Mouse (Mus musculus) large intestine, adult 2 months (tissue): ENCODE results near the gene Hmox2. TPM values are rescaled to one million over a fixed set of nuclear protein-coding genes. Genes with fewer than 3 reads are reported as not detected.
A peak's percentile ranks its signal among the peaks of the same experiment; 100 is the strongest.

Experiments
- DNase-seq: peaks from one replicate; pipeline ENCODE4 v3.0.0-alpha.2; 2012; ENCODE audit warnings: low read depth, low spot score
- WGBS: fragments of 180-500 bp; shearing (Covaris S2); methylation state at CpG from one replicate; pipeline ENCODE4 v1.1.7; 2018; 5-methylcytosine and 5-hydroxymethylcytosine counted together
- polyA plus RNA-seq: library from polyadenylated mRNA; depleted of rRNA; stranded (reverse); fragments of >200 nt; gene quantifications from 2 replicates; pipeline ENCODE4 v1.2.3, GENCODE M21; 2012; rRNA removed

The Hmox2 gene
- polyA plus RNA-seq, 1 experiment = 34.5 TPM

DNA sequence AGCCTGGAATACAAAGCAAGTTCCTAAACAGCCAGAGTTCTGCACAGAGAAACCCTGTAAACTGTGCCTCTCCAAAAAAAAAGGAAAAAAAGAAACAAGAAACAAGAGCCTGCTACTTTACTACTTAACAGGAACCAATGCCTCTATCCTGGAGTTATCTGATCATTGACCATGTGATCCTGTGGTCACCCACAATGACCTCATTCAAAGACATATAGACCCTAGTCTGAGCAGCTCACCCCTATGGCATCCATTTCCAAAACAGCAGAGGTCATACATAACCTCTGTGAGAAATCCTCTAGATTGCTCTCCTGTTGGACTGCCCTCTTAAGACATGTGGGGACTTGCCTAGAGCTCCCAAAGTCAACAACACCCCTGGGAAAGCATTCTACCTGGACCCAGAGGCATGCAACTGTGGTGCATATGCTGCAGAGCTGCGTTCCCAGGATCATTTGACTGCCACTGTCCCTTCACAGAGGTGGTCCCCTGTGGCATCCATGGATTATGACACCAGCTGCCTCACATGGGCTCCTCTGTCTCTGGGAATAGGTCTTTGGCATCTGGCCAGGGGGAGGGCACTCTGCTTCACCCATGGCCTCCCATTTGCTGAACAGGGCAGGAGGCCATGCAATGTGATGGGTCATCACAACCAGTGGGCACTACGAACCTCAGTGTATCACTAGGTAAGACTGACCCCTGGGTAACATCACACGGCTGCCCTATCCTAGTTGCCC lies 51.2 kb downstream of the Hmox2 start:
- WGBS = 90% methylated on average over 3 of the region's 3 CpGs

DNA sequence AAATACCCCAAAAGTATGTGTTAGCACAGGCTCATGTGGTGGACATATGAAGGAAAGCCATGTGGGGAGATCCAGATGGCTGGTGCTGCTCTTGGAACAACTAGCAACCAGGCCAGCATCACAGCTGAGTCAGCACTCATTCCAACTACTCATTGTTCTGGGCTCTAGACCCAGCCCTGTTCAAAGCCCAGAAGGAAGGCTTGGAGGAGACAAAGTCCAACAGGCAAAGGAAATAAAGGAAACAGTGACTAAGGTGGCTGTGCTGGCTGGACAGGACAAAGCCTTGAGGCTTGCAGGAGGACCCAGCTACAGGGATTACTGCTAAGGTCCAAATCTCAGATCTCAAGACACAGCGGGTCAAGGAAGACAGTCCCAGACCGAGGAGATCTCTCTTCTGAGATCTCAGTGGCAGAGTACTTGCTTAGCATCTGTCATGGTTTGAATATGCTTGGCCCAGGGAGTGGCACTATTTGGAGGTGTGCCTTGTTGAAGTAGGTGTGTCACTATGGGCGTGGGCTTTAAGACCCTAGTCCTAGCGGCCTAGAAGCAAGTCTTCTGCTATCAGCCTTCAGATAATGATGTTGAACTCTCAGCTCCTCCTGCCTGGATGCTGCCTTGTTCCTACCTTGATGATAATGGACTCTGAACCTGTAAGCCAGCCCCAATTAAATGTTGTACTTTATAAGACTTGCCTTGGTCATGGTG lies 51.9 kb downstream of the Hmox2 start:
- WGBS = 37% methylated on average over 4 of the region's 4 CpGs
- DNase-seq = peak; percentile 81

More for the DNA sequence above, 51.2 kb downstream of the Hmox2 start:
- no peak for DNase-seq

DNA sequence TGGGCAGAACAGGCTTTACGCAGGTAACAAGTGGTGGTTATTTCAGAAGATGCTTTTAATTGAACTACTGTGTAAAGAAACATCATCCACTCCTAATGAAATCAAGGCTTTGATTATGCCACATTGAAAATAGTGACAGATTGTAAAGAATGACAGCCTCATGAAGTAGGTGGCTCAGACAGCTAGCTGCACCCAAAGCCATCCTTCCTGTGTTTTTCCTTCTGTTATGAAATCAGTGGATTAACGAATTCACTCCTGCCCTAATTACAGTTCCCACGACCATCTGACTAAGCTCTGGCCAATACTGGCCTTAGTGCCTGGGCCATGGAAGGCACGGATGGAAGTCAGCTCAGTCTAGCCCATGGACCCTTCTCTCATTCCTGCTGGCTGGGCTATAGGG lies 52.8 kb downstream of the Hmox2 start:
- WGBS = 96% methylated on average over 4 of the region's 4 CpGs
- no peak for DNase-seq

DNA sequence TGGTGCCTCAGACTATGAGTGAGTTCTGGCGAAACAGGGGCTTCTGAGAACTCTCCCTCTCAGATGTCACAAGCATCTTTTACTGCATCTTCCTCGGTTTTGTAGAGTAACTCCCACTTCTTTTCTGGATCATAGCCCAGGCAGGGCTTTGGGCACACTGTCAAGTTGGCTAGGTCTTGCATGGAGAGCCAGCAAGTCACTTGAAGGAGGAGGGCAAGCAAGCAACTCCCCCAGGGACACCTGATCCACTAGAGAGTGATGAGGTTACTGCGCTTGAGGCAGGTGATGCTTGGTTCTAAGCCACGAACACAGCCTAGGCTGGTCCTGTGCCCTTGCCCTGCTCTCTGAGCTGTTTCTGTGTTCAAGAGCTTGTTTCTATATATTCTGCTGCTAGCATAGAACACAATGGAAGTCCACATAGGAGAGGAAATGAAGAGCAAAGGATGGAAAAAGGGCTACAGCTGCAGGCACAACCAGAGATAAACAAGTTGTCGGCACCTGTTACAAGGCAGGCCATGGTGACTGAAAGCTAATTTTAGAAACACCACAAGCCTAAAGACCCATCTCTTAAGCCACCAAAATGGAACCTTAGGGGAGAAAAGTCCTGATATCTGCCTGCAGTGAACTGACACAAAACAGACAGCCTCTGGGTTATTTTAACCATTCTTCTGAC lies 55.5 kb downstream of the Hmox2 start:
- no peak for DNase-seq
- WGBS = 64% methylated on average over 5 of the region's 5 CpGs

GRCm38 (mm10) chr16:4782515-4782914 lies 56.4 kb downstream of the Hmox2 start:
- DNase-seq = no peak

DNA sequence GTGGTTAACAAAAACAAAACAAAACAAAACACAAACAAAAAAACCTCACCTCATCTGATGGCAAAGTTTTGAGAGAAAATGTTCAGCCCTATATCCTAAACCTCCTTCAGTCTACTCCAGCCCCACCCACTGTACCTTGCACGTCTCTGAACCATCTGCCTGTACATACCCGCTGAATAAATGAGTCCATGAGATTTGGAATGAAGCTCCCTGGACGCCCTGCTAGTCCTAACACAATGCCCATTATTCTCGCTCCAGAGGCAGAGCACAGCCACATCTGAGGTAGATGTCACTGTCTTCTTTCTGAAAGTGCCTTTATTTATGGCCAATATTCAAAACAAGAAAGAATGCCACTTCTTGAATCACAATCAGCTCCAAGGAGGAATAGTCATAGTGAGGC lies 59.5 kb downstream of the Hmox2 start:
- WGBS = 41% methylated on average over 4 of the region's 4 CpGs
- no peak for DNase-seq

- no peak for DNase-seq
These were observed 62.0 kb downstream of the Hmox2 start for GRCm38 (mm10) chr16:4788176-4788575.

DNA sequence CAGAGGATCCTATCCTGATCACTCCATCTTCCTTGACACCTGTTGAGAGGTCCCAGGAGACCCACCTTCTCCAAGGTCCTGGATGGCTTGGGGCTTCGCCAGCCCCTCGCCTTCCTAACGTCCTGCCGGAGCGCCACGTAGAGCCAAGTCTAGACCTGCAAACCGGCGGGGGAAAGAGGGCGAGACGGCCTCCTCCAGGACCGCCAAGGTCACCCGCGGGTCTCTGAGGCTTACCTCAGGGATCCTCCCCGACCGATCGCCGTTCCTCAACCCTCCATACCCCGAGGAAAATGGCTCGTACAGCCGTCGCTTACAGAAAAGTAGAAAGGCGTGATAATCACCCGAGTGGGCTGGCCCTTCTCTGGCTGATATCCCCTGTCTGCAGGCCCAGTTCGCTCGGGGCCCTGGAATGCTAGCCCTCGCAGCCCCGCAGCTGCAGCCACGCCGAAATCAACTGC lies 63.2 kb downstream of the Hmox2 start:
- no peak for DNase-seq
- WGBS = under 1% methylated on average over 29 of the region's 29 CpGs

- DNase-seq = peak; percentile 76
- WGBS = under 1% methylated on average over 51 of the region's 51 CpGs
These were observed 63.8 kb downstream of the Hmox2 start, which contains the start of gene Cdip1 for GRCm38 (mm10) chr16:4789810-4790559. Gene Cdip1, minus strand, starts transcription at chr16:4790292.

- peak; percentile 47 for DNase-seq
- WGBS = 18% methylated on average over 2 of the region's 2 CpGs
These were observed 65.2 kb downstream of the Hmox2 start for GRCm38 (mm10) chr16:4791332-4791731.

GRCm38 (mm10) chr16:4796631-4797030 lies 70.5 kb downstream of the Hmox2 start:
- WGBS = 78% methylated on average over 4 of the region's 4 CpGs
- no peak for DNase-seq

Other genes starting within 250 kb of the Hmox2 start
- 2.9 and 3.3 TPM in 2 replicates for gene Srl, start 184.5 kb upstream of the Hmox2 start, polyA plus RNA-seq
- 11.1 and 13.2 TPM in 2 replicates for gene Tfap4, start 166.5 kb upstream of the Hmox2 start, polyA plus RNA-seq
- gene Glis2, start 131.6 kb upstream of the Hmox2 start, polyA plus RNA-seq = 8.1 TPM in 2 replicates
- gene Pam16, start 101.4 kb upstream of the Hmox2 start, polyA plus RNA-seq = 12.2 and 16.5 TPM in 2 replicates
- gene Vasn, start 86.4 kb upstream of the Hmox2 start, polyA plus RNA-seq = 5.3 and 5.5 TPM in 2 replicates
- gene Dnaja3, start 86.4 kb upstream of the Hmox2 start, polyA plus RNA-seq = 31.3 and 35.5 TPM in 2 replicates
- 42.9 and 73.6 TPM in 2 replicates for gene Coro7, start 46.6 kb upstream of the Hmox2 start, polyA plus RNA-seq
- 8.0 and 12.7 TPM in 2 replicates for gene Nmral1, start 7.0 kb upstream of the Hmox2 start, polyA plus RNA-seq
- 29.6 and 56.2 TPM in 2 replicates for gene Cdip1, start 63.9 kb downstream of the Hmox2 start, polyA plus RNA-seq
- not detected in 2 replicates for gene 4930562C15Rik, start 109.1 kb downstream of the Hmox2 start, polyA plus RNA-seq
- 25.5 and 26.1 TPM in 2 replicates for gene Ubald1, start 154.0 kb downstream of the Hmox2 start, polyA plus RNA-seq
- gene Mgrn1, start 159.9 kb downstream of the Hmox2 start, polyA plus RNA-seq = 102 and 116 TPM in 2 replicates
- 55.7 and 56.2 TPM in 2 replicates for gene Nudt16l1, start 212.4 kb downstream of the Hmox2 start, polyA plus RNA-seq
- gene Anks3, start 237.8 kb downstream of the Hmox2 start, polyA plus RNA-seq = 25.2 and 44.5 TPM in 2 replicates